Mouse (Mus musculus): ENCODE measurements around the gene Sufu. TPM values are rescaled to one million over a fixed set of nuclear protein-coding genes. Genes with fewer than 3 reads are reported as not detected.

Gene Sufu
- polyA plus RNA-seq, 1 experiment from 2014 or later = 19.8 TPM

DNA sequence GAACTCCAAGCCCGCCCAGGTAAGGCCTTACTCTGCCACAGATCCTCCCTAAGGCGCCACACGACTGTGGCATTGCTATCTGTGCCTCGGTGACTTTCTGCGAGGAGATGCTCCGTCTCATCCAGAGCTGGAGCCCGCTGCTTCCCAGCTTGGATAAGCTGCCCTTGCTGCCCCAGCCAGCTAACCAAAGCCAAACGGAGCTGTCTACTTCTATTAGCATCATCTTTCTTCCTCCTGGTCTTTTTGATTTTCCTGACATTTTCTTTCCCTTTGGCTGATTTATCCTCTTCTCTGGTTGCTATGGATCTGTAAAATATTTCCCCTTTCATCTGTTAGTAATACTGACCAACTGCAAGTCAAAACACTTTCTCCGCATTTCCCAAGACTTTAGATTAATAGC lies 37.9 kb downstream of the Sufu start:
- Histone ChIP-seq H3K9me3 (ENCODE audit: control insufficient read depth, low read length) (no peaks in the 10 kb centered on the region), H3K36me3 (ENCODE audit: control insufficient read depth, insufficient read depth, low read length) (no peaks in the 10 kb centered on the region), H3K4me1 (ENCODE audit: control insufficient read depth, insufficient read depth, low read depth, low read length) (peaks cover 15% of the 10 kb centered on the region), H3K4me3 (ENCODE audit: low read length) (no peak overlapping the region), H3K27ac (ENCODE audit: low read depth, low read length) (peak overlapping the region; percentile 2; the same call in 1 of the 2 replicates), H3K27me3 (replicated peaks; ENCODE audit: control insufficient read depth, insufficient read depth, low read length) (no peaks in the 10 kb centered on the region), H3K9ac (ENCODE audit: low read depth, low read length) (0 out of 2 replicates have a peak overlapping the region, but pooled peaks have one; percentile 13), H3K4me2 (ENCODE audit: low read length) (no peak overlapping the region)
- no peak for ATAC-seq
- 61% methylated on average over 9 of the region's 9 CpGs for WGBS

DNA sequence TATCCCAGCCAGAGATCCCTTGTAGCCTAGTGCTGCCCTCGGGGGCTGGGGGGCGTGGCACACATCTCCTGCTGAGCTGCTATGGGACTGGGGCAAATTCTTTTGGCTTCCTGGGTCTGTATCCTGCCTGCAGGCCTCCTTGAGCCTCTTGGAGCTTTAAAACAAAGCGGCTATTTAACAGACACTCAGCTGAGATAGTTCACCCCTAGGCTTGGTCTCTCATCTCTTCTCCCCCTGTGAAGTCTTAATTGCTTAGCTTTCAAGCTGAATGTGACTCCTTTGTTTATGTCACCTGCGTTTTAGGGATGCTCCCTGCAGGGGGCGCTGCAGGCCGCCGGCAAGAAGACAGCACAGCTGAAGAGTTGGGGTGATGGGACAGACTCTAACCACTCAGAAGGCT lies 38.8 kb downstream of the Sufu start:
- peak overlapping the region; percentile 46; the same call in 1 of the 2 replicates for H3K27ac ChIP-seq (ENCODE audit: low read depth, low read length)
- 4% methylated on average over 7 of the region's 7 CpGs for WGBS
- no peaks in the 10 kb centered on the region for H3K27me3 ChIP-seq (replicated peaks; ENCODE audit: control insufficient read depth, insufficient read depth, low read length)
- ATAC-seq = no peak
- H3K9ac ChIP-seq (ENCODE audit: low read depth, low read length) = no peak overlapping the region
- H3K36me3 ChIP-seq (ENCODE audit: control insufficient read depth, insufficient read depth, low read length) = no peaks in the 10 kb centered on the region
- no peak overlapping the region for H3K4me3 ChIP-seq (ENCODE audit: low read length)
- no peaks in the 10 kb centered on the region for H3K9me3 ChIP-seq (ENCODE audit: control insufficient read depth, low read length)
- H3K4me2 ChIP-seq (ENCODE audit: low read length) = no peak overlapping the region
- peaks cover 15% of the 10 kb centered on the region for H3K4me1 ChIP-seq (ENCODE audit: control insufficient read depth, insufficient read depth, low read depth, low read length)

DNA sequence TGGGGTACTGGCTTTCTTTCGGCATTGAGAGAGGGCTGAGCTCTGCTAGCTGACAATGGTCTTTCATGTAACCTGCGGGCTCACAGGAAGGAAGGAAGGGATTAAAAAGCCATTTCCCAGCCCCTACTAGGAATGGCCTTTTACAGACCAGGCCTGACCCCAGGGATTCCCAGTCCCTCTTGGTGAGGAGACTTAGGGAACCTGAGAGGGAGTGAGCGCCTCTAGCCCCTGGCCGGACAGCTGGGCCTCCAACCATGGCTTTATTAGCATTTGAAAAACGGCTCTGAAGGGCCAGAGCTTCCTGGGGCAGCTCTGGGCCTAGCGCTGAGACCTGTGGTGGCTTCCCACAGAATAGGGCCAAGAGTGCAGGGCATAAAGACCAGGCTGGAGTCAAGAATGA lies 46.8 kb downstream of the Sufu start:
- Histone ChIP-seq H3K4me2 (ENCODE audit: low read length) (no peak overlapping the region), H3K9ac (ENCODE audit: low read depth, low read length) (peak overlapping the region; percentile 41), H3K4me1 (ENCODE audit: control insufficient read depth, insufficient read depth, low read depth, low read length) (peaks cover 23% of the 10 kb centered on the region), H3K27ac (ENCODE audit: low read depth, low read length) (peak overlapping the region; percentile 61), H3K4me3 (ENCODE audit: low read length) (no peak overlapping the region), H3K27me3 (replicated peaks; ENCODE audit: control insufficient read depth, insufficient read depth, low read length) (no peaks in the 10 kb centered on the region), H3K36me3 (ENCODE audit: control insufficient read depth, insufficient read depth, low read length) (no peaks in the 10 kb centered on the region), H3K9me3 (ENCODE audit: control insufficient read depth, low read length) (no peaks in the 10 kb centered on the region)
- 13% methylated on average over 6 of the region's 6 CpGs for WGBS
- ATAC-seq = no peak

- no peaks in the 10 kb centered on the region for H3K9me3 ChIP-seq (ENCODE audit: control insufficient read depth, low read length)
- WGBS = 4% methylated on average over 6 of the region's 6 CpGs
- no peaks in the 10 kb centered on the region for H3K27me3 ChIP-seq (replicated peaks; ENCODE audit: control insufficient read depth, insufficient read depth, low read length)
- H3K4me2 ChIP-seq (ENCODE audit: low read length) = no peak overlapping the region
- H3K4me3 ChIP-seq (ENCODE audit: low read length) = no peak overlapping the region
- H3K27ac ChIP-seq (ENCODE audit: low read depth, low read length) = no peak overlapping the region
- H3K36me3 ChIP-seq (ENCODE audit: control insufficient read depth, insufficient read depth, low read length) = no peaks in the 10 kb centered on the region
- peak; percentile 77 for ATAC-seq
- H3K4me1 ChIP-seq (ENCODE audit: control insufficient read depth, insufficient read depth, low read depth, low read length) = peaks cover 23% of the 10 kb centered on the region
- H3K9ac ChIP-seq (ENCODE audit: low read depth, low read length) = no peak overlapping the region
Observed at GRCm38 (mm10) chr19:46444209-46444608, 47.5 kb downstream of the Sufu start.

DNA sequence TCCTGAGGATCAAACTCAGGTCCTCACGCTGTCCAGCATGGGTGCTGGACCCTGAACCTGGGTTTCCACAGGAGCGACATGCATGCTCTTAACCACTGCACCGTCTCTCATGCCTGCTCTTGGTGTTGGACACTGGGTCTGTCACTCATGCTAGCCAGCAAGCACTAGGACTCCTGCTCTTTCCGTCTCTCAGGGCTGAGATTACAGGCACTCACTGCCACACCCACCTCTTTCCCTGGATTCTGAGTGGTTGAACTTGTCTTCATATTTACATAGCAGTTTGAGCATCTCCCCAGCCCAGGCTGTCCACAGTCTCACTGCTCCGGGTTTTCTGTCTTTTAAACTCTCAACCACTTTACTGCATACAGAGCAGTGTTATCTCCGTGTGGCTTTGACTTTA lies 48.9 kb downstream of the Sufu start:
- 0 out of 2 replicates have a peak overlapping the region, but pooled peaks have one; percentile 10 for H3K9ac ChIP-seq (ENCODE audit: low read depth, low read length)
- H3K27me3 ChIP-seq (replicated peaks; ENCODE audit: control insufficient read depth, insufficient read depth, low read length) = no peaks in the 10 kb centered on the region
- no peak overlapping the region for H3K4me2 ChIP-seq (ENCODE audit: low read length)
- no peaks in the 10 kb centered on the region for H3K36me3 ChIP-seq (ENCODE audit: control insufficient read depth, insufficient read depth, low read length)
- H3K4me1 ChIP-seq (ENCODE audit: control insufficient read depth, insufficient read depth, low read depth, low read length) = peaks cover 23% of the 10 kb centered on the region
- no peak for ATAC-seq
- H3K27ac ChIP-seq (ENCODE audit: low read depth, low read length) = no peak overlapping the region
- H3K4me3 ChIP-seq (ENCODE audit: low read length) = no peak overlapping the region
- 62% methylated on average over 6 of the region's 6 CpGs for WGBS
- H3K9me3 ChIP-seq (ENCODE audit: control insufficient read depth, low read length) = no peaks in the 10 kb centered on the region

GRCm38 (mm10) chr19:46446436-46447020 lies 49.8 kb downstream of the Sufu start:
- peaks cover 23% of the 10 kb centered on the region for H3K4me1 ChIP-seq (ENCODE audit: control insufficient read depth, insufficient read depth, low read depth, low read length)
- no peak overlapping the region for H3K4me3 ChIP-seq (ENCODE audit: low read length)
- no peak for ATAC-seq
- no peaks in the 10 kb centered on the region for H3K27me3 ChIP-seq (replicated peaks; ENCODE audit: control insufficient read depth, insufficient read depth, low read length)
- no peak overlapping the region for H3K9ac ChIP-seq (ENCODE audit: low read depth, low read length)
- WGBS = 56% methylated on average over 5 of the region's 5 CpGs
- H3K4me2 ChIP-seq (ENCODE audit: low read length) = no peak overlapping the region
- no peaks in the 10 kb centered on the region for H3K9me3 ChIP-seq (ENCODE audit: control insufficient read depth, low read length)
- no peaks in the 10 kb centered on the region for H3K36me3 ChIP-seq (ENCODE audit: control insufficient read depth, insufficient read depth, low read length)
- H3K27ac ChIP-seq (ENCODE audit: low read depth, low read length) = no peak overlapping the region

DNA sequence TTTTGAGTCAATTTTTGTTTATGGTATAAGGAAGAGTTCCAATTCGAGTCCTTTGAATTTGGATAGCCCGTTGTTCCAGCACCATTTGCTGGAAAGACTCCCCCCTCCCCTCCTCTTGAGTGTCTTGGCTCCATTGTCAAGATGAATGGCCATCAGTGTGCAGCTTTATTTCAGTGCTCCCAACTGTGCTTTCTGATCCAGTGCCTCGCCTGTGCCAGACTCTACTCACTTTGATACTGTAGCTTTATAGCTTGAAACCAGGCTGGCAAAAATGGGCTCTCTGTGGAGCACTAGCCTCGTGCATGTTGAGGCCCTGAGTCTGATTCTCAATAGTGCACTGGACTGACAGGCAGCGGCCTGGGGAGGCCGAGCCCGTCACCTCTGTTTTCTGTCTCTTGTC lies 50.4 kb downstream of the Sufu start:
- no peaks in the 10 kb centered on the region for H3K36me3 ChIP-seq (ENCODE audit: control insufficient read depth, insufficient read depth, low read length)
- H3K9me3 ChIP-seq (ENCODE audit: control insufficient read depth, low read length) = no peaks in the 10 kb centered on the region
- peak; percentile 59 for ATAC-seq
- H3K9ac ChIP-seq (ENCODE audit: low read depth, low read length) = no peak overlapping the region
- no peaks in the 10 kb centered on the region for H3K27me3 ChIP-seq (replicated peaks; ENCODE audit: control insufficient read depth, insufficient read depth, low read length)
- peaks cover 23% of the 10 kb centered on the region for H3K4me1 ChIP-seq (ENCODE audit: control insufficient read depth, insufficient read depth, low read depth, low read length)
- peak overlapping the region; percentile 53 for H3K27ac ChIP-seq (ENCODE audit: low read depth, low read length)
- H3K4me2 ChIP-seq (ENCODE audit: low read length) = no peak overlapping the region
- H3K4me3 ChIP-seq (ENCODE audit: low read length) = no peak overlapping the region
- 17% methylated on average over 7 of the region's 7 CpGs for WGBS

GRCm38 (mm10) chr19:46447911-46448310 lies 51.2 kb downstream of the Sufu start:
- no peaks in the 10 kb centered on the region for H3K9me3 ChIP-seq (ENCODE audit: control insufficient read depth, low read length)
- H3K4me1 ChIP-seq (ENCODE audit: control insufficient read depth, insufficient read depth, low read depth, low read length) = peaks cover 23% of the 10 kb centered on the region
- peak overlapping the region; percentile 1 for H3K27ac ChIP-seq (ENCODE audit: low read depth, low read length)
- no peak overlapping the region for H3K4me2 ChIP-seq (ENCODE audit: low read length)
- H3K9ac ChIP-seq (ENCODE audit: low read depth, low read length) = no peak overlapping the region
- 47% methylated on average over 6 of the region's 6 CpGs for WGBS
- H3K36me3 ChIP-seq (ENCODE audit: control insufficient read depth, insufficient read depth, low read length) = no peaks in the 10 kb centered on the region
- H3K4me3 ChIP-seq (ENCODE audit: low read length) = no peak overlapping the region
- no peak for ATAC-seq
- H3K27me3 ChIP-seq (replicated peaks; ENCODE audit: control insufficient read depth, insufficient read depth, low read length) = no peaks in the 10 kb centered on the region

- Histone ChIP-seq H3K27ac (ENCODE audit: low read depth, low read length) (no peak overlapping the region), H3K9ac (ENCODE audit: low read depth, low read length) (no peak overlapping the region), H3K4me2 (ENCODE audit: low read length) (no peak overlapping the region), H3K4me1 (ENCODE audit: control insufficient read depth, insufficient read depth, low read depth, low read length) (peaks cover 16% of the 10 kb centered on the region), H3K36me3 (ENCODE audit: control insufficient read depth, insufficient read depth, low read length) (no peaks in the 10 kb centered on the region), H3K4me3 (ENCODE audit: low read length) (no peak overlapping the region), H3K27me3 (replicated peaks; ENCODE audit: control insufficient read depth, insufficient read depth, low read length) (no peaks in the 10 kb centered on the region), H3K9me3 (ENCODE audit: control insufficient read depth, low read length) (no peaks in the 10 kb centered on the region)
- WGBS = 84% methylated on average over 7 of the region's 7 CpGs
- ATAC-seq = no peak
Observed at GRCm38 (mm10) chr19:46449261-46450005, 52.7 kb downstream of the Sufu start.

All from hindbrain, embryonic 16.5 days (tissue).